9 mouse cellular contexts compared by ENCODE assay signal in the genomic region with DNA sequence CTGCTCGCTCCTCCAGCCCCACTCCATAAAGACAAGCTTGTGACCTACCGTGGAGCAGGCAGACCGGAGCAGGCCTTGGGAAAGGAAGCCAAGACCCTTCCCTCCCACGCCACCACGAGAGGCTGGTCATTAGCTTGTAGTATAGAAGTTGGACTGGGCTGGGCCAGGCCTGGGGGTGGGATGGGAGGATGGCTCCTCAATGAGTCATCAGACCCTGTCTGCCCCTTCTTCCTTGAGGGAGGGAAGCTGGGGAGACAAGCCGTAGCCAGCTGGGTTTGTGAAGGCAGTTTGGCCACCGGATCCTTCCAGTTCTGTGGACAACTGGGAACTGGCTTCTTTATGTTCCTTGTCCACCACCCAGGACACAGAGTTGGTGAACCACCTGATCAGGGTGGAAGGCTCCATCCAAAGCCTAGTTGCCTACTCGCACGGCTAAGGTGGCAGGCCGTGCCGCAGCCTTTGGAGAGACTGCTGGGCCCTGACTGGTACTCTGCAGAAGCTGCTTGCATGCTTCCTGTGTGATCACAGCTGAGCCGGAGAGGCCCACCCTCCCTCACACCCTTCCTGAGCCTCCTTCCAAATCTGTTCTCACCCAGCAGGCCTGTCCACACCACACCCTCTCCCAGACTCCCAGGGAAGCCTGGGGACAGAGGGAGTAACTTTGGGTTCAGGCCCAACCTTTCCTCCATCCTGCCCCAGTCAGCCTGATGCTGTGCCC. TPM values are rescaled to one million over a fixed set of nuclear protein-coding genes. Genes with fewer than 3 reads are reported as not detected.
DNase-seq lines count a peak whose midpoint lies in the region; ATAC-seq lines count a peak whose summit lies in the region.
"Had no signal": no experiment of that assay in that cellular context is flagged by ENCODE, and none has a peak within 500 bp of the region (broad histone marks: within the 10 kb centered on the region; RNA-seq: fewer than 3 reads in every experiment).

No protein-coding gene starts in this region.

- peaks cover 7% of the 10 kb centered on the region; the same call in 1 of the 2 replicates for H3K9me3 ChIP-seq in heart, embryonic 12.5 days (replicated peaks)
- H3K9me3 ChIP-seq: embryonic facial prominence, embryonic 12.5 days had no signal

- no peaks in the 10 kb centered on the region for H3K36me3 ChIP-seq in heart, embryonic 12.5 days
- H3K36me3 ChIP-seq: embryonic facial prominence, embryonic 12.5 days had no signal

- H3K27me3 ChIP-seq in heart, embryonic 12.5 days (replicated peaks) = no peaks in the 10 kb centered on the region
- H3K27me3 ChIP-seq: embryonic facial prominence, embryonic 12.5 days had no signal

- 56% methylated on average over 12 of the region's 12 CpGs for WGBS in heart, embryonic 12.5 days

- peaks cover 25% of the 10 kb centered on the region for H3K4me1 ChIP-seq in heart, embryonic 12.5 days (replicated peaks)
- H3K4me1 ChIP-seq: embryonic facial prominence, embryonic 12.5 days had no signal

- no peak overlapping the region for H3K9ac ChIP-seq in heart, embryonic 12.5 days
- H3K9ac ChIP-seq: embryonic facial prominence, embryonic 12.5 days had no signal

- ATAC-seq in heart, embryonic 12.5 days (ENCODE audit: insufficient number of reproducible peaks, low FRiP score) = peak; percentile 55; the same call in 1 of the 2 replicates
- ATAC-seq in monocyte, adult 5-6 weeks (replicated peaks; ENCODE audit: insufficient number of reproducible peaks, low FRiP score, low TSS enrichment, poor library complexity, severe bottlenecking) = no peak

- peak; percentile 16 for DNase-seq in adrenal gland, postnatal 25 days
- no peak for DNase-seq in adrenal gland, postnatal 14 days
- peak; percentile 88 for DNase-seq in 3T3-L1 (ENCODE audit: low read depth, low spot score)
- peak; percentile 81 for DNase-seq in kidney, postnatal 10 days
- DNase-seq in embryo, embryonic 10 days (ENCODE audit: low spot score) = no peak
- DNase-seq in neural tube, embryonic 10.5 days (ENCODE audit: extremely low spot score, low spot score) = no peak

- no peak overlapping the region for H3K4me3 ChIP-seq in heart, embryonic 12.5 days
- H3K4me3 ChIP-seq: embryonic facial prominence, embryonic 12.5 days had no signal

- H3K27ac ChIP-seq in heart, embryonic 12.5 days (ENCODE audit: poor library complexity, severe bottlenecking) = no peak overlapping the region
- H3K27ac ChIP-seq: embryonic facial prominence, embryonic 12.5 days had no signal

- H3K4me2 ChIP-seq in heart, embryonic 12.5 days = no peak overlapping the region
- H3K4me2 ChIP-seq: embryonic facial prominence, embryonic 12.5 days had no signal

RNA-seq across cellular contexts. Expression of a gene that starts 30.4 kb away (rescaled TPM):
- total RNA-seq in adrenal gland, postnatal 25 days (2021) = 2.4 and 4.8 TPM in 2 replicates
- total RNA-seq in adrenal gland, postnatal 14 days (2021) = 3.7 and 5.6 TPM in 2 replicates
- 2.6 and 3.1 TPM in 2 replicates for polyA plus RNA-seq in heart, embryonic 12.5 days (2016; fragmentation: Nextera tagmentation; extraction: Ambion mirVana)
- total RNA-seq in monocyte, adult 5-6 weeks (2017) = 59.8 to 114 TPM (median 79.4 TPM) in 3 replicates

RNA-seq across cellular contexts. Expression of a gene that starts 44.8 kb away (rescaled TPM):
- total RNA-seq in adrenal gland, postnatal 25 days (2021) = 8.4 and 8.6 TPM in 2 replicates
- 12.1 and 26.9 TPM in 2 replicates for total RNA-seq in adrenal gland, postnatal 14 days (2021)
- 51.1 and 52.9 TPM in 2 replicates for polyA plus RNA-seq in heart, embryonic 12.5 days (2016; fragmentation: Nextera tagmentation; extraction: Ambion mirVana)
- total RNA-seq in monocyte, adult 5-6 weeks (2017) = 3.8 to 9.4 TPM (median 6.3 TPM) in 3 replicates

RNA-seq across cellular contexts. Expression of a gene that starts 47.9 kb away (rescaled TPM):
- total RNA-seq in adrenal gland, postnatal 25 days (2021) = 116 and 153 TPM in 2 replicates
- 64.1 and 71.4 TPM in 2 replicates for total RNA-seq in adrenal gland, postnatal 14 days (2021)
- polyA plus RNA-seq in heart, embryonic 12.5 days (2016; fragmentation: Nextera tagmentation; extraction: Ambion mirVana) = 0.55 and 0.81 TPM in 2 replicates
- not detected in 3 replicates for total RNA-seq in monocyte, adult 5-6 weeks (2017)

Comparison
In these comparisons a context has a peak if more than half of its experiments do, and no peak if none do; other contexts are left out.
1. DNase-seq: peak in adrenal gland, postnatal 25 days (single experiment), 3T3-L1 (single experiment) and kidney, postnatal 10 days (single experiment); none in adrenal gland, postnatal 14 days (single experiment), embryo, embryonic 10 days (single experiment) and neural tube, embryonic 10.5 days (single experiment).
2. RNA of a gene that starts 47.9 kb away (total RNA-seq): 116 to 153 TPM in adrenal gland, postnatal 25 days and 64.1 to 71.4 TPM in adrenal gland, postnatal 14 days; not detected in monocyte, adult 5-6 weeks; every median in the first group is over 10 times any median in the second.